Mouse (Mus musculus) forebrain, embryonic 13.5 days (tissue): ENCODE measurements around the gene Ugt1a2. TPM values are rescaled to one million over a fixed set of nuclear protein-coding genes. Genes with fewer than 3 reads are reported as not detected.

Experiments used
- ATAC-seq: fragments of 200-750 bp; cut with Nextera tagmentation; 2 replicates; pipeline ENCODE4 v1.8.0; 2017
- H3K27ac ChIP-seq: fragments of 300-500 bp; sonication (generic); 2 replicates; pipeline ENCODE4 v1.5.1; 2015; ENCODE audit warnings: inconsistent platforms, mild to moderate bottlenecking, moderate library complexity
- H3K27me3 ChIP-seq: fragments of 300-500 bp; sonication (generic); 2 replicates; pipeline ENCODE4 v1.6.1; 2015; ENCODE audit warnings: mild to moderate bottlenecking, inconsistent platforms
- H3K36me3 ChIP-seq: fragments of 300-500 bp; sonication (generic); 2 replicates; pipeline ENCODE4 v1.6.1; 2015; ENCODE audit warnings: mild to moderate bottlenecking, inconsistent platforms; ENCODE audit not compliant: poor library complexity, severe bottlenecking
- H3K4me1 ChIP-seq: fragments of 300-500 bp; sonication (generic); 2 replicates; pipeline ENCODE4 v1.6.1; 2015; ENCODE audit warnings: inconsistent platforms
- H3K4me2 ChIP-seq: fragments of 300-500 bp; sonication (generic); 2 replicates; pipeline ENCODE4 v1.6.1; 2015; ENCODE audit warnings: inconsistent platforms, mild to moderate bottlenecking, moderate library complexity
- H3K4me3 ChIP-seq: fragments of 300-500 bp; sonication (generic); 2 replicates; pipeline ENCODE4 v1.5.1; 2015; ENCODE audit warnings: mild to moderate bottlenecking, inconsistent platforms
- H3K9ac ChIP-seq: fragments of 300-500 bp; sonication (generic); 2 replicates; pipeline ENCODE4 v1.6.1; 2015; ENCODE audit warnings: mild to moderate bottlenecking, inconsistent platforms
- H3K9me3 ChIP-seq: fragments of 300-500 bp; sonication (generic); replicated peaks from 2 replicates; pipeline ENCODE4 v1.6.1; 2016; ENCODE audit warnings: inconsistent platforms
- WGBS: fragments of 180-500 bp; shearing (Covaris S2); methylation state at CpG from one replicate; pipeline ENCODE4 v1.1.7; 2015; 5-methylcytosine and 5-hydroxymethylcytosine counted together
- polyA plus RNA-seq: library from polyadenylated mRNA; unstranded; fragments of >200 nt; fragmentation: Nextera tagmentation; extraction: Ambion mirVana; gene quantifications from 2 replicates; pipeline ENCODE4 v1.2.1, GENCODE M21; 2015

The Ugt1a2 gene
- polyA plus RNA-seq, 1 experiment from 2014 or later = not detected

- no peaks in the 10 kb centered on the region for H3K27me3 ChIP-seq
Measured at GRCm38 (mm10) chr1:88263778-88264177, 63.4 kb downstream of the Ugt1a2 start.

GRCm38 (mm10) chr1:88264237-88264868 lies 64.0 kb downstream of the Ugt1a2 start:
- Histone ChIP-seq H3K9me3 (peaks cover 1% of the 10 kb centered on the region; the same call in 1 of the 2 replicates), H3K27ac (no peak overlapping the region), H3K4me3 (no peak overlapping the region), H3K27me3 (no peaks in the 10 kb centered on the region), H3K36me3 (peaks cover 100% of the 10 kb centered on the region), H3K4me2 (no peak overlapping the region), H3K4me1 (no peaks in the 10 kb centered on the region), H3K9ac (no peak overlapping the region)
- WGBS = 90% methylated on average over 7 of the region's 7 CpGs
- no peak for ATAC-seq

More at GRCm38 (mm10) chr1:88263778-88264177, 63.4 kb downstream of the Ugt1a2 start:
- Histone ChIP-seq H3K4me2 (no peak overlapping the region), H3K27ac (no peak overlapping the region), H3K4me1 (no peaks in the 10 kb centered on the region), H3K36me3 (peaks cover 98% of the 10 kb centered on the region), H3K9me3 (peaks cover 4% of the 10 kb centered on the region; the same call in 1 of the 2 replicates), H3K4me3 (no peak overlapping the region), H3K9ac (no peak overlapping the region)
- 95% methylated on average over 5 of the region's 5 CpGs for WGBS
- no peak for ATAC-seq

DNA sequence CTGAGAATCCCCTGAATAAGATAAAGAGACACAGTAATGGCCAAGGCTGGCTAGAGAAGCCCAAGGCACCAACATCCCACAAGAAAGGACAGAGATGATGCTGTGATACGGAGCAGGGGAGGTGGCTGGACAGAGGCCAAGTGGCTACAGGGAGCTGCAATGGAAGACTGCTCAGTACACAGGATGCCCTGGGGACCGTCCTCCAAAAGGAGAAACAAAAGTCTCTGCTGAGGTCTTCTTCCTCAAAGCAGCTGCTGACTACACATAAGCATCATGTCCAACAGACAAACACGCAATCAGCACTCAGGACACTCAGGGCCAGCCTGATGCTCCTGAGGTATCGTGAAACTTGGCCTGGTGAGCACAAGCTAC lies 64.5 kb downstream of the Ugt1a2 start:
- H3K36me3 ChIP-seq = peaks cover 100% of the 10 kb centered on the region
- no peak overlapping the region for H3K4me2 ChIP-seq
- no peak for ATAC-seq
- H3K4me1 ChIP-seq = no peaks in the 10 kb centered on the region
- no peak overlapping the region for H3K4me3 ChIP-seq
- no peaks in the 10 kb centered on the region for H3K27me3 ChIP-seq
- H3K9me3 ChIP-seq = no peaks in the 10 kb centered on the region; the same call in 1 of the 2 replicates
- H3K27ac ChIP-seq = no peak overlapping the region
- no peak overlapping the region for H3K9ac ChIP-seq
- whole genome bisulfite sequencing = 81% methylated on average over 4 of the region's 4 CpGs

- Histone ChIP-seq H3K9me3 (no peaks in the 10 kb centered on the region), H3K36me3 (peaks cover 91% of the 10 kb centered on the region), H3K27ac (no peak overlapping the region), H3K4me2 (no peak overlapping the region), H3K27me3 (no peaks in the 10 kb centered on the region), H3K4me3 (no peak overlapping the region), H3K9ac (no peak overlapping the region), H3K4me1 (no peaks in the 10 kb centered on the region)
- WGBS = 90% methylated on average over 13 of the region's 13 CpGs
- ATAC-seq = no peak
Measured at GRCm38 (mm10) chr1:88266123-88266522, 65.7 kb downstream of the Ugt1a2 start.

- H3K4me1 ChIP-seq = no peaks in the 10 kb centered on the region
- peaks cover 90% of the 10 kb centered on the region for H3K36me3 ChIP-seq
- H3K9ac ChIP-seq = no peak overlapping the region
- peak; percentile 6; the same call in 1 of the 2 replicates for ATAC-seq
- H3K27me3 ChIP-seq = no peaks in the 10 kb centered on the region
- no peak overlapping the region for H3K4me3 ChIP-seq
- WGBS = 95% methylated on average over 6 of the region's 6 CpGs
- no peaks in the 10 kb centered on the region for H3K9me3 ChIP-seq
- H3K4me2 ChIP-seq = no peak overlapping the region
- no peak overlapping the region for H3K27ac ChIP-seq
Measured at GRCm38 (mm10) chr1:88267489-88267888, 67.1 kb downstream of the Ugt1a2 start.

- Histone ChIP-seq H3K27me3 (no peaks in the 10 kb centered on the region), H3K36me3 (peaks cover 89% of the 10 kb centered on the region), H3K9ac (no peak overlapping the region), H3K4me1 (no peaks in the 10 kb centered on the region), H3K9me3 (no peaks in the 10 kb centered on the region), H3K4me2 (no peak overlapping the region), H3K27ac (no peak overlapping the region), H3K4me3 (no peak overlapping the region)
- ATAC-seq = no peak
- 89% methylated on average over 6 of the region's 6 CpGs for WGBS
Measured at GRCm38 (mm10) chr1:88268070-88268469, 67.7 kb downstream of the Ugt1a2 start.

Other genes starting within 250 kb of the Ugt1a2 start
- gene Usp40, start 192.1 kb upstream of the Ugt1a2 start, polyA plus RNA-seq = 31.0 and 32.1 TPM in 2 replicates
- gene Ugt1a10, start 145.2 kb upstream of the Ugt1a2 start, polyA plus RNA-seq = not detected in 2 replicates
- not detected in 2 replicates for gene Ugt1a9, start 129.8 kb upstream of the Ugt1a2 start, polyA plus RNA-seq
- gene Ugt1a8, start 112.8 kb upstream of the Ugt1a2 start, polyA plus RNA-seq = not detected in 2 replicates
- gene Ugt1a7c, start 105.5 kb upstream of the Ugt1a2 start, polyA plus RNA-seq = 0.35 and 0.53 TPM in 2 replicates
- gene Ugt1a6b, start 97.3 kb upstream of the Ugt1a2 start, polyA plus RNA-seq = 0.48 and 1.1 TPM in 2 replicates
- 1.1 and 1.4 TPM in 2 replicates for gene Ugt1a6a, start 65.8 kb upstream of the Ugt1a2 start, polyA plus RNA-seq
- gene Ugt1a5, start 34.6 kb upstream of the Ugt1a2 start, polyA plus RNA-seq = not detected in 2 replicates
- 11.1 and 12.5 TPM in 2 replicates for gene Dnajb3, start 5.2 kb downstream of the Ugt1a2 start, polyA plus RNA-seq
- gene Ugt1a1, start 11.4 kb downstream of the Ugt1a2 start, polyA plus RNA-seq = not detected in 2 replicates
- 1.7 TPM in 2 replicates for gene Mroh2a, start 26.4 kb downstream of the Ugt1a2 start, polyA plus RNA-seq
- gene Hjurp, start 77.0 kb downstream of the Ugt1a2 start, polyA plus RNA-seq = 145 and 146 TPM in 2 replicates
- 0.06 TPM in 1 of 2 replicates, not detected in the other for gene Trpm8, start 77.1 kb downstream of the Ugt1a2 start, polyA plus RNA-seq
- gene Spp2, start 206.4 kb downstream of the Ugt1a2 start, polyA plus RNA-seq = 0.47 TPM in 1 of 2 replicates, not detected in the other